Mouse (Mus musculus): Measurements from ENCODE around the gene Cfb. TPM values are rescaled to one million over a fixed set of nuclear protein-coding genes. Genes with fewer than 3 reads are reported as not detected.
A peak's percentile ranks its signal among the peaks of the same experiment; 100 is the strongest.

The Cfb gene
- total RNA-seq, 4 experiments from 2014 or later: 9.5 to 29.5 (median 17.1) TPM

DNA sequence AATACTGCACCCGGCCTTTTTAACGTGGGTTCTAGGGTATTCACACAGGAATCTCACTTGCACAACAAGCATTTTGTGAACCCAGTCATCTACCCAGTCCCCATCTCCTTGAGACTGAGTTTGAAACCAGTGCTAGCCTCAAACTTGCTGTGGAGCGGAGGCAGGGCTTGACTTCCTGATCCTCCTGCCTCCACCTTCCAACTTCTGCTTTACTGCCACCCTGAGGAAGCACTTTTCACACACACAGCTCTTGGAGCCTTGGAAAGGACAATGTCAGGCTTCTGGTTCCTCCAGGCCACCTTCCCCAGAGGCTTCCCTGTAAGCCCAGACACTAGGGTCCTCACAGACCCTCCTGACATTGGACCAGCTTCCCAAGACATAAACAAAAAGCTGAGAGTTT is 21.0 kb upstream of the Cfb start:
- no peak for DNase-seq

DNA sequence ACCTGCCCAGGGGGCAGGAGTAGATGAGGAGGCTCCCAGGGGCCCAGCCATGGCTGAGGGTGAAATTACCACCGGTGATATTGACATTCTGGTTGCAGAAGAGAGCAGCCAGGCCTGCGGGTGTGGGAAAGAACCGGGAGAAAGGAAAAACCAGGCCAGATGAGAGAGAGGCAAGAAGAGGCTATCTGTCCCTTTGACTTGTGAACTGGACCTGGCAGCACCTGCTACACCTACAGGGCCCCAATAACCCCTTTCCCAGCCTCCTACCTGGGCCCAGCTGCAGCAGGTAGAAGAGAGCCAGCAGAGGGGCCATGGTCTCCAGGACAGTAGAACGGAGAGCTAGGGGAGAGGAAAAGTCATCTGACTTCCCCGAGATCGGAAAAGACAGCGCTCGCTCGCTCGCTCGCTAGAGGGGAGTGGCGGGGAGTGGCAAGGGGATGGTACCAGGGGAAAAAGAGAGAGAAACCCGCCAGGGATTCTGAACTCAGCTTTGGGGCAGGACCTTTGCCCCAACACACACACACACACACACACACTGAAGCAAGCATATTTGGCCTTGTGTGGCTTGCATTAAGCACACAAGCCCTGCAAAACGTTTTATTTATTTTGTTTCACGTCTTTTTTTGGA is 19.5 kb upstream of the Cfb start, which contains the start of gene Gm20547:
Gene Gm20547 (minus strand): TSS at position 360 of the 628 bp plus-strand sequence.
- DNase-seq: no peak

DNA sequence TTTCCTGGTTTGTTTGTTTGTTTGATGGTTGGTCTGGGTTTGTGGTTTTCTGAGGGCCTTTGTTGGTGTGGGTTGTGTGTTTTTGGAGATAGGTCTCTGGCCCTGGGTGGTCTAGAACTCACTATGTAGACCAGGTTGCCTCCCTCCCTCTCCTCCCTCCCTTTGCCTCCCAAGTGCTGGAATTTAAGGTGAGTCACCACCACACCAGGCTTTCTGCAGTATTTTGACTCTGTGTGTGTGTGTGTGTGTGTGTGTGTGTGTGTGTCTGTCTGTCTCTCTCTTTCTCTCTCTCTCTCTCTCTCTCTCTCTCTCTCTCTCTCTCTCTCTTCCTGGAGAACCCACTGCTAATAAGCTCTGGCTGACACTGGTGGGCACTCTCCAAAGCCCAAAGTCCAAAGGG is 18.8 kb upstream of the Cfb start:
- DNase-seq: no peak

DNA sequence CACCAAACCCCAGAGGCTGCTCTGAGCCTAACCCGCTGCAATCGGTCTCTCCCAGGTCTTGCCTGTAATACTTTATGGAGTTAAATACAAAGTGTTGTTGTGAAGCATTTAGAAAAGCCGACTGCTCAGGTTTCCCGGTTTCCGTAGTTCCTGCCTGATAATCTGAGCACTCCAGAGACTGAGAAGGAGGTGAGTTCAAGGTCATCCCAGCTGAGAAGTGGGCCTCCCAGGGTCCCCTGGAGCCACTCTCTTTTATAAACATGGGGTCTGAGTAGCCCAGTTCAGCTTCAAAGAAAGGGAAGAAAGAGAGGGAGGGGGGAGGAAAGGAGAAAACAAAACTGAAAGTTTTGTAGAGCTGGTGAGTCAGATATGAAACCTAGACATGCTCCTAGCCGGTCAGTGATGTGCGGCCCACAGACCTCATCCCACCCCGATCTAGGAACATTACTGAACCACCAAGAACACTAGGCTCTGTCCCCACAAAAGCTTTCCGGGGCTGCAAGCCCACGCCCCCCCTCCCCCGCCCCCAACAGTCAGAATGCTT is 17.1 kb upstream of the Cfb start, which contains the start of gene Zbtb12:
Gene Zbtb12 (plus strand): TSS at position 148 of the 544 bp plus-strand sequence.
- no peak for DNase-seq

DNA sequence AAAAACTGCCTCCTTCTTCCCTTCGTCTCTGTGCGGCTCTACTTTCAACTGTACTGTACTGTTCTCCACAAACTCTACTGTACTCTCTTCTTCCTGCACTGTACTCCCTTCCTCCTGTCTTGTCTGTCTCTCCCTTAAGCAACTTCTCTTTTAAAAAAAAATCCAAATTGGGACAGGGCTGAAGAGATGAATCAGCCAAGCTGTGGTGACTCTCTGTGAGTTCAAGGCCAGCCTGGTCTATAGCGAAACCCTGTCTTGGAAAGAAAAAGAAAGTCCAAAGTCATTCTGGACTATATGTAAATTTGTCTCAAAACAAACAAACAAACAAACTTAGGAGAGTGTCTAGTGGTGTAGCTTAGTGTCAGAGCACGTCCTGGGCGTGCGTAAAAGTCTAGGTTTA is 12.0 kb upstream of the Cfb start:
- DNase-seq: no peak

DNA sequence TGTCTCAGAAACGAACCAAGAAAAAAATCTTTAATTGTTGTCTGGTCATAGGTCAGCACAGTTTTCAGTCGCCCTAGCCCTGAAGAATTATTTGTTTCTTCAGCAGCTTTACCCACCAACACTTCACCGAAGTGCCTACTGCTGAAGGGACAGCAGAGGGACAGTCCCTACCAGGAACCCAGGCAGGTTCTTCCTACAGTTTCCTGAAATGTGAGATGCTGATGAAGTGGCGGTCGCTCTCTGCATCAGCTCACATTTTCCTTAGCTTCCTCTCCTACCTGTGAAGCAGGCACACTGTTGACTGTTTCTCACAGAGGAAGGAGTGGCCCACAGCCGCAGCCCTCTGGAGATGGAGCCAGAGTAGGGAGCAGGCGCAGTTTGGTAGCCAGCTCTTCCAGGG is 3.7 kb upstream of the Cfb start:
- no peak for DNase-seq

DNA sequence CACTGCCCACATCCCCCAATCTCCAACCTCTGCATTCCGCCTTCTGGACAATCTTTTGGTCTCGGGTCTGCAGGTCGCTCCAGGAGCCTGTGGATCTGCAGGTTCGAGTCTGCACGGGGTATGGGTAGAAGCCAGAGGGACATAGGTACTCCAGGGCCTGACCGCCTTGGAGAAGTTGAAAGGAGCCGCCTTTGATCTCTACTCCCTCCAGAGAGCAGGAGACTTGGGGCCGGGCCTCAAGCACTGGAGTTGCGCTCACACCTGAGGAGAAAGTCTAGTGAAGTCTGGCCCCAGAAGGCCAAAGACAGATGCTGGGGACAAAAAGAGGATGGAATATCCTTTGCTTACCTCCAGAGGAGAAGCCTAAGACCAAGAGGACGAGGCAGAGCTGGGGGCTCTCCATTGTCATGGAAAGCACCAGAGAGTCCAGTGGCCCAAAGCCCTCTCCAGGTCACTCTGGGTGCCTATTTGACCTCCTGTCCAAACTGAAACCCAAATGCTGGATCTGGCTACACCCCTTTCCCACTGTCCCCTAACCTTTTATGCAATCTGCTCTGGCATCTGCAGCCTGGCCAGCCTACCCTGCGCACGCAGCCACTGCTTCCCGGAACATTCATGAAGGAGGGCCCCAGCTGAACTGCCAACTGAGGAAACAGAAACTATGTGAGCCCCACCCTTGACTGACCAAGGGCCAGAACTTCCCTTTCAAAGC is 458 bp downstream of the Cfb start:
- no peak for DNase-seq

DNA sequence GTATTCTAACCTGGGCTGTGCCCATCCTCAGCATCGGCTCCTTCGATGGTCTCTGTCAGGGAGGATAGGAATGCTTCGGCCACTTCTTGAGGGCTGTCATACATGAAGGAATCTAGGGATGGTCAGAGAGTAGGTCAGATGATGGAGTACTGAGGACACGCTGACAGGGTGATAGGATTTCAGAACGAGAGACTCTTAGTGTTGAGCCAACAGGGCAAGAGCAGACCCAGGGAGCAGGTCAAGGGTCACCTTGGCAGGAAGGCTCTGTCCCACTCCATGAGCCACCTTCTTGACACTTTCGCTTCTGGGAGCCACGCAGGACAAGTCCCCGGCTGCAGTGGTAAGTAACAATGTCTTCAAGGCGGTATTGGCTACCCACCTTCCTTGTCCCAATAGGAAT is 1.8 kb downstream of the Cfb start:
- no peak for DNase-seq

DNA sequence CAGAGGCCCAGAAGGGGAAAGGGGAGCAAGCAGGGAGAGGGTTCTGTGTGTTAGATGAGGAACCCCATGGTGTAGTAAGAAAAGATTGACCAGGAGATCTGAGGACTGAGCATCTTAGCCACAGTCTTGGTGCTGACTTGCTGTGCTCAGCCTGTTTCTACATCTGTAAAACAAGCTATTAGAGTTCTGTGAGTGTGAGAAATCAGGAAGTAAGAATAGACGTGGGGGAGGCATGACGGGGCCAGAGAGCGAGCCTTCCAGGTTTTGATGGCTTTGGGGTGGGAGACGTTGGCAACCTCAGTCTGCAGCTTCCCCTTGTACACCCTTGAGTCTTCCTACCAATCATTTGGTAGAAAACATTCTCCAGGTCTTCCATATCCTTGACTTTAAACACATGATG is 3.6 kb downstream of the Cfb start:
- no peak for DNase-seq

DNA sequence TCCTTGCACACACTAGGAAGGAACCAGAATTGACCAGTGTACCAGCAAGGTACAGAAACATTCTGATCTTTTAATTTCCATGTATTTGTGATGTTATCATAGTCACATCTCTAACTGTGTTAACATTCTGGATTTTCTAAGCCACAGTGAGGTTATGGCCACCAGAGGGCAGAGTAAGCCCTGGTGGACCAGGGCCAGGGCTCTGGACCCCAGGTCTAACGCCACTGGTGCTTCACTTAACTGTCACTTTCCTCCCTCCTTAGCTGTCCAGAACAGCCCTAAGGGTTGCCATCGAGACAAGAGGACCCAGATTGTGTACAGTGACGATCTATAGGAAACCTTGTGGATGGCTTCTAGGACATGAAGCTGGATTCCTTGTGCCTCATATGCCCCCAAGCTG is 6.5 kb downstream of the Cfb start:
- no peak for DNase-seq

DNA sequence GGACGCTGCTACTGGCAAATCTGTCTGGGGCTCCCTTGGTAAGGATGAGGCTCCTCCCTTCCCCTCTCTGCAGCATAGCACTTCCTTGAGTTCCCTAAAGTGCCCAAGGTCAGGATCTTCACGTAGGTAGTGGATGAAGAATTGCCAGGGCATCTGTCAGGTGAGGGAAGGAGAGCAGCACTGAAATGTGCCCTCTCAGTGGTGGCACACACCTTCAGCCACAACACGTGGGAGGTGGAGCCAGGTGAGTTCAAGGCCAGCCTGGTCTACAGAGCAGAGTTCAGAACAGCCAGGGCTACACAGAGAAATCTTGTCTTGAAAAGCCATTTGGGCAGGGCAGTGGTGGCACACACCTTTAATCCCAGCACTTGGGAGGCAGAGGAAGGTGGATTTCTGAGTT is 7.6 kb downstream of the Cfb start:
- no peak for DNase-seq

DNA sequence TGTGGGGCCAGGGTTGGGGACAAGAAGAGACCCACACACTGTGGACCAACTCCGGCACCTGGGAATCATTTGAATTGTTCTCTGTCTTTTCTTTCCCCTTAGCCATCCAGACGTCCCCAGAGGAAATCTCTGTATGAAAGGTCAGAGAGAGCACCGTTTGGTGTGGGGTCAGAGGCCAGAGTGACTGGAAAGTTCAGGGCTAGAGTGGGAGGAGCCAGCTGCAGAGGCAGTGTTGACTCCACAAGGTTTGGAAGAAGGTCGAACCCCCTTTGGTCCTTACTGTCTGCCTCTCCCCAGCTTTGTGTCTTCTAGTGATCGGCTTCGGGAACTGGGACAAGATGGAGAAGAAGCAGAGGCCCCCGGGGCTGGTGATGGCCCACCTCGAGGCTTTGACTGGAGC is 8.8 kb downstream of the Cfb start:
- DNase-seq: no peak

DNA sequence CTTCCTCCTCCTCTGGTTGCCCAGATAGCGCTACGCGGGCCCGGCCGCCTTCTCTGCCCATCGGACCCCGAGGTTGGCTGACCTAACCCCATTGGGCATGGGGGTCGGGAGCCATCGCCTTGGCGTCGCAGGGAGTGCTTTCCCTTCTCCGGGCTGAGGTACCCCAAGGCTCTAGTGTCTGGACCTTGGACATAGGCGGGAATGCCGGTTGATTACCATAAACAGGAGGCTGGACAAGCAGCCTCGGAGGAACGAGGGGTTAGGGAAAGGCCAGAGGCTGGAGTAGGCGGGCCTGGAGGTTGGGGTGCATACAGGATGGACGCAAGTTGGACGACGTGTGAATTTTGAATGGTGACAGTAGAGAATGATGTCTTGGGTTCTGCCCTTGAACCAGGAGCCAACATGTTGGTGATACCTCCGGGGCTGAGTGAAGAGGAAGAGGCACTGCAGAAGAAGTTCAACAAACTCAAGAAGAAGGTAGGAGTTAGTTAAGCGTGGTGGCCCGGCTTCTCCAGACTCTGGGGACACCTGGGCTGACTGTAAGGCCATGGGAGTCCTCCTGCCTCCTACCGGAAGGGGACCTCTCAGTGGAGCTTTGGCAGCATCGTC is 11.7 kb downstream of the Cfb start:
- DNase-seq: no peak

DNA sequence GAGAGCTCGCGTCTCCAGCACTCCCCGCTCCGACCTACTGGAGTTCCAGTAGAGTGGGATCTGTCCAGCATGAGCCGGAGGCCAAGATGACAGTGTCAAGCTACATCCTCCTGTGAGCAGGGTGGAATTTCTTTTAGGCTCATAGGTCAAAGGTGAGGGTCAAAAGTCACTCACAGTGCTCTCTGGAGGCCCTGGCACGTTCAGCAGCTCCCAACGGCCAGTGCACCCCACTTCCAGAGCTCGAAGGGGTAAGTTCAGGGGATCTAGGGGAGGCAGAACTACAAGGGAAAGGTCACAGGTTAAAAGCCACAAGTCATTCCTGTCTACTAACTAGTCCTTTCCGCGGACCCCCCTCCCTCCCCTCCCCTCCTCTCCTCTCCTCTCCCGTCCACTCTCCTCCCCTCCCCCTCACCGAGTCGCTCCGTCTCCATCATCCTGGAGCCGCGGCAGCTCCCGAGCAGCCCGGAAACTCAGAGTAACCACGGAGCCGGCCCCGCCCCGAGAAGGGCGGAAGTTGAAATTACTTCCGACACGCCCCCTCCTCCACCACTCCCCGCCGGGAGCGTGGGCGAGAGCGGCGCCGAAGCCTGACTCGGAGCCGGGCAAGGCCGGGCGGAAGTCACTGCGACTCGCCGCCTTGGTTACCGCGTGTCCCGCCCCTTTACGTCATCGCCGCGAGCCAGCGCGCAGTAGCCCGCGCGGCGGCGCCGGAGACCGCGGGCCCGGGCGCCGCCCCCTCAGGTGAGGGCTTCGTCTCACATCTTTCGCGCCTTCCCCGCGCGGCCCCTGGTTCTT is 12.4 kb downstream of the Cfb start, which contains the start of the genes Skiv2l and Nelfe:
Gene Skiv2l (minus strand): TSS at position 489 of the 795 bp plus-strand sequence.
Gene Nelfe (plus strand): TSS at position 670 of the 795 bp plus-strand sequence.
- DNase-seq: peak; percentile 97

DNA sequence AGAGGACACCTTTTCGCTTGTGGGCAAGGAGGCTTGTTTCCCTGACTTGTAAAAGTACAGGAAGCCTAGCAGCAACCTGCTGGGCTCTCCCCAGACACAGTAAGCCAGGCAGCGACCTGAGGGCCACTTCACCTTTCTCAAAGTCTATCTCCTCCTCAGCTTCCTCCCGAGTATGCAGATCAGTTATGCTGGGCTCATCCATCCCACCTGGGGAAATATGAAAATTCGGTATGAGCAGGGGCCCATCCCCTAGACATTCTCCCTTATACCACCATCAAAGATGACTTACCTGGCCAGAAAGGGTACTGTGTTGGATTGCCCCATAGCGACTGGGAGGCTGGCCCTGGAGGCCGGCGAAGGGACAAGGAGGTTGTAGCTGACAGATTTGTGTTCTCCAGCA is 14.7 kb downstream of the Cfb start:
- no peak for DNase-seq

DNA sequence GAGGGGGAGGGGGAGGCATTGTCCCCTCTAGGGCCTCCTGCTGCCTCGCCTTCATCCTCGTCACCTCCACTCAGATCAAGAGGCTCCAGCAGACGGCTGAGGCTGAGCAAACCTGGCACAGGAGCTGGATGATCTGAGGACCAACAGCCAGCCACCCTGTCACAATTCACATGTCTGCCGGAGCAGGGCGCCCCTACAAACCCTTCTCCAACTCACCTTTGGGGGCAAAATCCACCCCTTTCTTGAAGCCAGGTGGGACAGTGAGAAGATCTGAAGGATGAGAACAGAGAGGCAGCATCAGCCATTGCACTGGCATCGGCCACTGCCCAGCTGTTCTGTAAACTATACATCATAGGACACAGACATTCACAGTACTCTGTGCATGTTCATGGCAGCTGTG is 15.1 kb downstream of the Cfb start:
- no peak for DNase-seq

DNA sequence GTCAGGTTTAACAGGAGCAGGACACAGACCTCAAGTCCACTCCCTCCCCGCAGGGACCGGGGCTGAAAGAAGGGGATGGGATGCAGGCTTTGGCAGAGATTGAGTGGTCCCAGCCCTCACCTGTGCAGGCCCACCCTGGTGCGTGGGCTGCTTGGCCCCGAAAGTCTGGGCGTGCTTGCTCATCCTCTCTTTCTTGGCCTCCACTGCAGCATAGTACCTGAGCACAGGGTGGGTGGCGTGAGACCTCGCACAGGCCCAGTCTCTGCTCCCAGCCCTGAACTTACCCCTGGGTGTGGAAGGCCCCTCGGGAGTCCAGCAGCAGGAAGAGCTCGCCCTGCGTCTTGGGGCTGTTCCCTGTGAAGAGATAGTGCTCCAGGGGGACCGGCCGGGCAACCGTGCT is 17.4 kb downstream of the Cfb start:
- no peak for DNase-seq

DNA sequence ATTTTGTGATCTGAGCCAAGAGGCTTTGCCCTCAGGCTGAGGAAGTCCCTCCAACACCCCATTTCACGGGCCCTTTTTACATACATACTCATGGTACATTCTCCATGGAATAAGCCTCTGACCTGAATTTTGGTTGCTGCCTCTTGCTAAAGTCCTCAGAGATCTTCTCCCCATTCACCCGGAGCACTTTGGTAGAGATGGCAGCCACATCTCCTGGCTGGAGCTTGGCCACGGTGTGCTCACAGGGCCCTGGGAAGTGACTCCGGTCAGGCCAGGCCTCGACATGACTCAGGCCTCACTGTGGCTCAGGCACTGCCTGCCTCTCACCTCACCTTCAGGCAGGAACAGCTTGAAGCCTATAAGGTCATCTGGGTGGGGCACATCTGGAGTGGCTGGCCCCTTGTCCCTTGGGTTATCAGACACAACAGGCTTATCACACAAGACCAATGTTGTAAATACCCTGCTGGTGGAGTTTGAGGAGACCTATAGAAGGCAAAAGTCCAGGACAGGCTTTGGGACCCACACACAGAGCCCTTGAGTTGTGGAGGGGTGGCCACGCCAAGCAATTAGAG is 21.5 kb downstream of the Cfb start:
- DNase-seq: no peak

DNA sequence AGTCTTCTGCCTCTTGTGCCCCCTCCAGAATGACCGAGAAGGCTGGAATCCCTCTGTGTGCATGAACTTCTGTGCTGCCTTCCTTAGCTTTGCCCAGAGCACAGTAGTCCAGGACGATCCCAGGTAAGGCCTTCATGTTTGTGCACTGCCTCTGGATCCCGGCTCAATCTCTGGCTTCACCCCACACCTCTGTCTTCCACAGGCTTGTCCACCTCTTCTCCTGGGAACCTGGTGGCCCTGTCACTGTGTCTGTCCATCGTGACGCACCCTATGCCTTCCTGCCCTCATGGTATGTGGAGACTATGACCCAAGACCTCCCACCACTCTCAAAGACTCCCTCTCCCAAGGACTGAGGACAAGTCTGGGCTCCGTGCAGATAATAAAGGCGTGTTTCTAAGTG is 23.5 kb downstream of the Cfb start:
- no peak for DNase-seq

DNA sequence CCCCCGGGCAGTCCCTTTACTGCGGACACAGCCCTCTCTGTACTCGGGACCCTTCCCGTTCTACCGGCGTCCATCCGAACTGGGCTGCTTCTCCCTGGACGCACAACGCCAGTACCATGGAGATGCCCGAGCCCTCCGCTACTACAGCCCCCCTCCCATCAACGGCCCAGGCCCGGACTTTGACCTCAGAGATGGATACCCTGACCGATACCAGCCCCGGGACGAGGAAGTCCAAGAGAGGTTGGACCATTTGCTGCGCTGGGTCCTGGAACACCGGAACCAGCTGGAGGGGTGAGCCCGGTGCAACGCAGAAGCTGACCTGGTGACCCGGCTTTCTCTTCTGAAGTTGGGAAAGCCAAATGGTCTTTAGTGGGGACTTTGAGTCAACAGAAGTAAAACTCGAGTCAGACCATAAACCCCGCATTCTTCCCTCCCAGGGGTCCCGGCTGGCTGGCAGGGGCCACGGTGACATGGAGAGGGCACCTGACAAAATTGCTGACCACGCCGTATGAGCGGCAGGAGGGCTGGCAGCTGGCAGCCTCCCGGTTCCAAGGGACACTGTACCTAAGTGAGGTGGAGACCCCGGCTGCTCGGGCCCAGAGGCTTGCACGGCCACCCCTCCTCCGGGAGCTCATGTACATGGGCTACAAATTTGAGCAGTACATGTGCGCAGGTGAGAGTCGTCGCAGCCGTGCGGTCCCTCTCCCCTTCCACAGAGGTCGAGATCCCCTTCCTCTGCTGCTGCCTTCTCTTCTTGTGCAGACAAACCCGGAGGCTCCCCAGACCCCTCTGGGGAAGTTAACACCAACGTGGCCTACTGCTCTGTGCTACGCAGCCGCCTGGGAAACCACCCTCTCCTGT is 24.6 kb downstream of the Cfb start:
- DNase-seq: no peak

DNA sequence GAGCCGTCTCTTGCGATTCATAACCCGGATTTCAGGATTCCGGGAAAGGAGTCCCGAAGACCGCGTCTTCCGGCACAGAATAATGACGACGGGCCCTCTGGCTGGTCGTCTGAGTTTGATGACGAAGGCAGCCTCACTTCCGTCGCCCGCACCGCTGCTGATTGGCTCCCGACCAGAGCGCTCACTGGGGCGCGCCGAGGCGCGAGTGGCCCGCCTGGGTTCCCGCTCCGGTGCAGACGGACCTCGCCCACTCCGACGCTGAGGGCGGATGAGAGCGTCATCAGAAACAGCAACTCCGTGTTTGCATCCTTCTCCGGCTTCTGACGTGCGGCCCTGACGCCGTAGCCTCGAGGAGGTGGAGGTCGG is 25.5 kb downstream of the Cfb start, which contains the start of the genes Stk19 and Dxo:
Gene Stk19 (minus strand): TSS at position 90 of the 366 bp plus-strand sequence.
Gene Dxo (plus strand): TSS at position 164 of the 366 bp plus-strand sequence.
- DNase-seq: peak; percentile 96
